Mouse (Mus musculus) forebrain, embryonic 14.5 days (tissue): ENCODE results near the gene Gm12845. TPM values are rescaled to one million over a fixed set of nuclear protein-coding genes. Genes with fewer than 3 reads are reported as not detected.
"Not testable (repeated sequence)": the region's sequence is repeated elsewhere in the genome, so short reads cannot be mapped to it uniquely, and the experiment has no call there.

Source experiments
- ATAC-seq: fragments of 200-750 bp; cut with Nextera tagmentation; 2 replicates; pipeline ENCODE4 v1.8.0; 2017; ENCODE audit warnings: mild to moderate bottlenecking, moderate library complexity
- DNase-seq: peaks from one replicate; pipeline ENCODE4 v3.0.0-alpha.2; 2015; ENCODE audit warnings: low spot score
- H3K27ac ChIP-seq: fragments of 300-500 bp; sonication (generic); 2 replicates; pipeline ENCODE4 v1.5.1; 2014; ENCODE audit warnings: low read depth, mild to moderate bottlenecking, control low read depth, low read length, moderate library complexity
- H3K27me3 ChIP-seq: fragments of 300-500 bp; sonication (generic); replicated peaks from 2 replicates; pipeline ENCODE4 v1.6.1; 2014; ENCODE audit warnings: low read length, control low read depth, mixed read lengths; ENCODE audit not compliant: control insufficient read depth, insufficient read depth
- H3K36me3 ChIP-seq: fragments of 300-500 bp; sonication (generic); 2 replicates; pipeline ENCODE4 v1.6.1; 2014; ENCODE audit warnings: low read length, control low read depth; ENCODE audit not compliant: control insufficient read depth, insufficient read depth
- H3K4me1 ChIP-seq: fragments of 300-500 bp; sonication (generic); 2 replicates; pipeline ENCODE4 v1.6.1; 2014; ENCODE audit warnings: antibody characterized with exemption, low read length, control low read depth; ENCODE audit not compliant: control insufficient read depth, insufficient read depth
- H3K4me2 ChIP-seq: fragments of 300-500 bp; sonication (generic); 2 replicates; pipeline ENCODE4 v1.6.1; 2014; ENCODE audit warnings: mild to moderate bottlenecking, control low read depth, low read length
- H3K4me3 ChIP-seq: fragments of 300-500 bp; sonication (generic); 2 replicates; pipeline ENCODE4 v1.5.1; 2014; ENCODE audit warnings: low read depth, low read length, control low read depth
- H3K9ac ChIP-seq: fragments of 300-500 bp; sonication (generic); 2 replicates; pipeline ENCODE4 v1.6.1; 2014; ENCODE audit warnings: mild to moderate bottlenecking, low read length, control low read depth, moderate library complexity
- H3K9me3 ChIP-seq: fragments of 300-500 bp; sonication (generic); replicated peaks from 2 replicates; pipeline ENCODE4 v1.6.1; 2016; ENCODE audit warnings: low read length, control low read depth, mixed read lengths; ENCODE audit not compliant: control insufficient read depth
- WGBS: fragments of 180-500 bp; shearing (Covaris S2); extraction: QIAGEN DNeasy Blood & Tissue Kit; methylation state at CpG from one replicate; pipeline ENCODE4 v1.1.7; 2014; 5-methylcytosine and 5-hydroxymethylcytosine counted together
- polyA plus RNA-seq: library from polyadenylated mRNA; unstranded; fragments of >200 nt; fragmentation: Nextera tagmentation; extraction: Ambion mirVana; gene quantifications from 2 replicates; pipeline ENCODE4 v1.2.1, GENCODE M21; 2014

Gene Gm12845
- polyA plus RNA-seq, 1 experiment from 2014 or later, result not detected

DNA sequence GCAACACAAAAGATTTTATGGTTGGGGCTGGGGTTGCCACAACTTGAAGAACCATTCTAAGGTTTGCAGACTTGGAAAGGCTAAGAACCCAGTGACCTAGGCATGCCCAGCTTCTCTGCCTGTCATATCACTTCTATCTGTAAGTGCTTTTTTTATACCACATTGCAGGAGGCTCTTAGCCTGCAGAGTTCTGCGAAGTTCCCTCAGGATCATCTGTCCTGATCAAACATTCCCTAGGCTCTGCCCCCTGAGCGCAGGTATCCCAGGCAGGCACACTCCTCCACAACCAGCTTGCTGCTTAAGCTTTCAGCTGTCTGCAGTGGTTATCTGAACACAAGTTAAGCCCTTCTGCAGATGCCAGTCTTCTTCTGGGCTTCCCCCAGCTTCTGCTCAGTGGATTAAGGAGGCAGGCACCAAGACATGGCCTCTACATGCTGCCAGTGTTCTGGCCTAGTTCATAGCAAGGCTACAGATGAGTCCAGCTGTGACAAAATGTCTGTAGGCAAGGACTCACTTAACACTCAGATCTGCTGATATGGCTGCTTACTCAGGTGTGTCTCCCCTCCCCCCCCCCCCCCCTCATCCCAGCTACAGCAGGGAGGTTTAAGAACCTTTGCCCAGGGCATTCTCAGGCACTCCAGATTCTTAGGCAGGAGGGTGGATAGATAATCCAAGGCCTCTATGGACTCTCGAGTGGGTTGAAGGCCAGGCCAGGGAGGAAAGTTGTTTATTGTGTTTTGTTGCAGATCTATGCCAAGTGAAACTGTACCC, 15.2 kb upstream of the Gm12845 start:
- Histone ChIP-seq H3K9ac (no peak overlapping the region), H3K36me3 (no peaks in the 10 kb centered on the region), H3K27ac (no peak overlapping the region), H3K4me1 (no peaks in the 10 kb centered on the region), H3K4me2 (no peak overlapping the region), H3K27me3 (no peaks in the 10 kb centered on the region), H3K4me3 (no peak overlapping the region), H3K9me3 (no peaks in the 10 kb centered on the region)
- no peak for DNase-seq
- no peak for ATAC-seq
- 68% methylated on average over 3 of the region's 3 CpGs for WGBS

DNA sequence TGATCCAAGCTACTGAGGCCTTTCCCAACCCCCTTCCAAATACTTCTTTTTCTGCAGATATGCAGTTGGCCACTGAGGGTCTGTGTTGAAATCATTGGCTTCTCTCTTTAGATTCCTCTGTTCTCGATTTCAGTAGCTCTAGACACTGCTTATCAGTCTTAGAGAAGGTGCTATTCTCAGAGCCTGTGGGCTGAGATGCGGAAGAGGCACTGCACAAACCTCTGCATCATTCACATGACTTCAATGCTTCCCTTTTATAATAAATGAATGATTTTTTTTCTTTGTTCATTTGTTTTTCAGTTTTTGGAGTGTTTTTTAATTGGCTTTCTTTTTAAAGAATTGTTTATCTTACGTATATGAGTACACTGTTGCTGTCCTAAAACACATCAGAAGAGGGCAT, 11.9 kb upstream of the Gm12845 start:
- H3K4me3 ChIP-seq, result no peak overlapping the region
- no peak overlapping the region for H3K4me2 ChIP-seq
- no peaks in the 10 kb centered on the region for H3K36me3 ChIP-seq
- no peak for DNase-seq
- H3K27me3 ChIP-seq, result no peaks in the 10 kb centered on the region
- no peaks in the 10 kb centered on the region for H3K9me3 ChIP-seq
- H3K4me1 ChIP-seq, result no peaks in the 10 kb centered on the region
- H3K27ac ChIP-seq, result no peak overlapping the region
- H3K9ac ChIP-seq, result no peak overlapping the region
- 82% methylated on average over 3 of the region's 3 CpGs for WGBS
- no peak for ATAC-seq

DNA sequence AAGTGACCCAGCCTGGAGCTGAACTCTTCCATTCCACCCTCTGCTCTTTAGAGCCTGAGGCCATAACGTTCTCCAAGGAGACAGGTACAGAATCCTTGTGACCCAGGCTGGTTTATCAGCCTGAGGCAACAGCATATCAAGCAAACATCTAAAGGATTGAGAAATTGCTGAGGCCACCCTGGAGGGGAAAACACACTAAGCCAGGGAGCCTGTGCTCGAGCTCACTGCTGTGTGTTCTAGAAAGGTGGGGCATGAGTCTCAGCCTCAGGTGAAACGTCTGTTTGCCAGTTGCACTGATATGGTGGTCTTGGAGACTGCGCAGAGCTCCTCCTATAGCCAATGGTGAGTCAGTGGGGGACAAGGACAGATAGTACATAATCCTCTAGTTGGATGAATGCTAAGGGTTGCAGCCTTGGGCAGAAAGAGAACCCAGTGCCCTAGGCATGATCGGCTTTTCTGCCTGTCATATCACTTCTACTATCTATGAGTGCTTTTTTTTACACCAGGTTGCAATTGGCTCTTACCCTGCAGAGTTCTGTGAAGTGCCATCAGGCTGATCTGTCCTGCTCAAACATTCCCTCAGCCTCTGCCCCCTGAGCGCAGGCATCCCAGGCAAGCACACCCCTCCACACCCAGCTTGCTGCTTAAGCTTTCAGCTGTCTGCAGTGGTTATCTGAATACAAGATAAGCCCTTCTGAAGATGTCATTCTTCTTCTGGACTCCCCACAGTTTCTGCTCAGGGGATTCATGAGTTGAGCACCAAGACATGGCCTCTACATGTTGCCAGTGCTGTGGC, 10.7 kb upstream of the Gm12845 start:
- DNase-seq, result no peak

DNA sequence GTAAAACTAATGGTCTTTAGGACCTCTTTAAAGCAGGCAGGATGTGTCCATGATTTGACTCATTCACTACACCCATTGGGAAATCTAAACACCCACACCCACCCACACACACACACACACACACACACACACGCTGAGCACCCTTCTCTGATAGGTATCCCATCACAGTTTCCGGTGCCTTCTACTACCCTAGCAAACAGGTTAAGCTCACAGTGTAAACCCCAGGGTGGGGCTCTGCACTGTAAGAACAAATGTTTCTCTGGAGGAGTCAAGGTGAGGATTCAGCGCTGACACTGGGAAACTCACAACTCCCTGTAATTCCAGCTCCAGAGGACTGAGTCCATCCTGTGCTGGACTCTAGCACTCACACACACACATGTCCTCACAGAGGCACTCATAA, 7.7 kb downstream of the Gm12845 start:
- H3K4me1 ChIP-seq, result no peaks in the 10 kb centered on the region
- no peak overlapping the region for H3K4me3 ChIP-seq
- H3K4me2 ChIP-seq, result no peak overlapping the region
- no peaks in the 10 kb centered on the region for H3K27me3 ChIP-seq
- no peak for ATAC-seq
- no peak for DNase-seq
- no peak overlapping the region for H3K27ac ChIP-seq
- no peaks in the 10 kb centered on the region for H3K36me3 ChIP-seq
- no peaks in the 10 kb centered on the region for H3K9me3 ChIP-seq
- WGBS, result 86% methylated on average over 3 of the region's 3 CpGs
- no peak overlapping the region for H3K9ac ChIP-seq

More for the DNA sequence above, 10.7 kb upstream of the Gm12845 start:
- Histone ChIP-seq H3K36me3 (no peaks in the 10 kb centered on the region), H3K4me3 (no peak overlapping the region), H3K4me2 (no peak overlapping the region), H3K9ac (no peak overlapping the region), H3K4me1 (no peaks in the 10 kb centered on the region), H3K27me3 (no peaks in the 10 kb centered on the region), H3K9me3 (no peaks in the 10 kb centered on the region), H3K27ac (no peak overlapping the region)
- 80% methylated on average over 6 of the region's 6 CpGs for WGBS
- ATAC-seq, result no peak

DNA sequence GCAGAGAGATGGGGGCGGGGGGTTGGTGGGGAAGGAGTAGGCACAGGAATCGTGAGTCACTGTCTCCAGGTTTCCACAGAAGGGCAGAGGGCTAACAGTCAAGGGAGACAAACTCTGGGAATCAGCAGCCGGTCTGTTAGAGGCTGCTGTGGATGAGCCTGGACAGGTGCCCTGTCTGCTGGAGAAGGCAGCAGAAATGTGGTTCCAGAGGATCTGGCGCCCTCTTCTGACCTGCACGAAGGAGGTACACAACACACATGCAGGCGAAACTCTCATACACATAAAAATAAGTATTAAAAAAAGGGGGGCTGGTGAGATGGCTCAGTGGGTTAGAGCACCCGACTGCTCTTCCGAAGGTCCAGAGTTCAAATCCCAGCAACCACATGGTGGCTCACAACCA, 13.3 kb downstream of the Gm12845 start:
- DNase-seq, result peak; percentile 7
- Histone ChIP-seq H3K9me3 (no peaks in the 10 kb centered on the region), H3K9ac (no peak overlapping the region), H3K4me1 (no peaks in the 10 kb centered on the region), H3K4me3 (no peak overlapping the region), H3K4me2 (no peak overlapping the region), H3K27me3 (no peaks in the 10 kb centered on the region), H3K36me3 (no peaks in the 10 kb centered on the region), H3K27ac (no peak overlapping the region)
- 44% methylated on average over 8 of the region's 8 CpGs for WGBS
- ATAC-seq, result no peak

DNA sequence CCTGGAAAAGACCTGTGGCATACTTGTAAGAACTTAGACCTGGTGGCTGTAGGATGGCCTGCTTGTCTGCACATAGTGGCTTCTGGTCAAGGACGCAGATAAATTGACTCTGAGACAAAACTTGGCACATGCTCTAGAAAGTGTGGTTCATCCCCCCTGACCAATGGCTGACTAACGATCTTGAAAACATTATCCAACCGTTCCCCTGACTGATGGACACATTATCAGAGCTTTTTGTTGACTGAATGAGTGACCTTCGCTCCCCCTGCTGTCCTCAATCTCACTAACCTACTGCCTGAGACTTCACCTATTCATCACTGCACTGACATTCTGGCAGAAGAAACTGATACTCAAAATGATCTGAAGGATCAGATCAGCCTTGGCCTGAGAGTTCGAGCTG, 28.3 kb downstream of the Gm12845 start:
- H3K4me2 ChIP-seq, H3K4me3 ChIP-seq, DNase-seq, H3K27ac ChIP-seq, H3K9me3 ChIP-seq, H3K4me1 ChIP-seq, ATAC-seq, H3K36me3 ChIP-seq, H3K27me3 ChIP-seq, H3K9ac ChIP-seq: not testable (repeated sequence)
- 76% methylated on average over 5 of the region's 5 CpGs for WGBS

DNA sequence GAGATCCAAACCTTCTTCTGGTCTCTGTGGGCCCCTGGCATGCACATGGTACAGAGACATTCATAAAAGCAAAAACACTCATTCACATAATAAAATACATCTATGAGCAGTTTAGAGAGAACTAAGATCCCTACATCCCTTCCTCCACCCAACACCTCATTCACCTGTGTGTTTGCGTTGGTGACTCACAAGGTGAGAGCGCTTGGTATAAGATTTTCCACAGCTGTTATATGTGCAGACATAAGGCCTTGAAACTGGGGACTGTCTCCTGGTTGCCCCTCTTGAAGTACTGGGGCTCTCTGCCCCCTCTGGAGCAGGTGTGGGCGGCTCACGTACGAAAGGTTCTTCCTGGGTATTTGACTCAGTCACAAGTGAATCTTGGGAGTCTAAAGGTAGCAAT, 35.9 kb downstream of the Gm12845 start:
- H3K4me1 ChIP-seq, result no peaks in the 10 kb centered on the region
- no peak overlapping the region for H3K27ac ChIP-seq
- H3K27me3 ChIP-seq, result no peaks in the 10 kb centered on the region
- H3K36me3 ChIP-seq, result no peaks in the 10 kb centered on the region
- DNase-seq, result no peak
- H3K4me2 ChIP-seq, result no peak overlapping the region
- 90% methylated on average over 5 of the region's 5 CpGs for WGBS
- no peak overlapping the region for H3K9ac ChIP-seq
- H3K4me3 ChIP-seq, result no peak overlapping the region
- H3K9me3 ChIP-seq, result no peaks in the 10 kb centered on the region
- no peak for ATAC-seq

DNA sequence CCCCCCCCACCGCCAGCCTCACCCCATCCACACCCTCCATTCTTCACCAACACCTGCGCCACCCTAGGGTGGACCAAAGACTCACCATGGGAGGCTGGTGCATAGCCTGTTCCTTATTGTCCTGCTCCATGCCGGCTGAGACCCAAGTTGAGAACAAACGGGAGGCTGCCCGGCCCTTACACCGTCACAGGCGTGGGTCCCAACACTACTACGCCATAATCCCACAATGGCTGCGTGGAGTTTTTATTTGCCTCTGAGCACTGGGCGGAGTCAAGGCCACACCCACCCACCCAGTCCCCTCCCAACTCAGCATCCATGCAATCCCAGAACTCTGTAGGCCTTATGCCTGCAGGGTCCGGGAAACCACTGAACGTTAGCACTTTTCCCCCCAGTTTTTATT, 41.2 kb downstream of the Gm12845 start, which contains the start of gene Klf17:
TSS of gene Klf17 (minus strand) at position 233 of the 400 bp plus-strand sequence.
- ATAC-seq, result no peak

DNA sequence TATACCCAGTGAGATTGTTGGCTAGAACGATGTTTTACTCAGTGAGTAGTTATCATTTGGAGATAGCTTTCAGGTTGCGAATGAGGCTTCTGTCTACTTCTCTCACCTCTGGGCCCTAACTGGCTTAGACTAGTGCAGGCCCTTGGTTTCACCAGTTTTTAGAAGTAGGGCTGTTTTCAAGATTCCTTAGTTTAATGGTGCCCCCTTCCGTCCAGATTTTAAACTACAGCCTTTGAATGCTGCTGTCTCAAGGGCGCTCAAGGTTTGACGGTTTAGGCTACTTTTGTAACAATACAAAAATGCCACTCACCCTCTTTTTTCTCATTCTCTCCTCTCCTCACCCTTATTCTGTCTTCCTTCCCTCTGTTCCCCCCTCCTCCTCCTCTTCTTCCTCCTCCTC, 46.7 kb downstream of the Gm12845 start:
- H3K4me3 ChIP-seq, result no peak overlapping the region
- 20% methylated on average over 5 of the region's 5 CpGs for WGBS
- no peaks in the 10 kb centered on the region for H3K36me3 ChIP-seq
- H3K9me3 ChIP-seq, result no peaks in the 10 kb centered on the region
- peak; percentile 84 for DNase-seq
- no peak for ATAC-seq
- no peaks in the 10 kb centered on the region for H3K27me3 ChIP-seq
- no peaks in the 10 kb centered on the region for H3K4me1 ChIP-seq
- no peak overlapping the region for H3K4me2 ChIP-seq
- H3K27ac ChIP-seq, result no peak overlapping the region
- no peak overlapping the region for H3K9ac ChIP-seq

More for the DNA sequence above, 41.2 kb downstream of the Gm12845 start, which contains the start of gene Klf17:
- no peak within 1 kb of the TSS for H3K9ac ChIP-seq
- WGBS, result 77% methylated on average over 11 of the region's 12 CpGs
- H3K9me3 ChIP-seq, result no peaks in the 10 kb centered on the region
- H3K27ac ChIP-seq, result no peak within 1 kb of the TSS
- no peaks in the 10 kb centered on the region for H3K36me3 ChIP-seq
- H3K4me3 ChIP-seq, result no peak within 1 kb of the TSS
- H3K4me2 ChIP-seq, result no peak within 1 kb of the TSS
- no peak for DNase-seq
- H3K27me3 ChIP-seq, result no peaks in the 10 kb centered on the region
- H3K4me1 ChIP-seq, result no peaks in the 10 kb centered on the region
